Comparison of ENCODE assay signal across 11 mouse cellular contexts in the genomic region with DNA sequence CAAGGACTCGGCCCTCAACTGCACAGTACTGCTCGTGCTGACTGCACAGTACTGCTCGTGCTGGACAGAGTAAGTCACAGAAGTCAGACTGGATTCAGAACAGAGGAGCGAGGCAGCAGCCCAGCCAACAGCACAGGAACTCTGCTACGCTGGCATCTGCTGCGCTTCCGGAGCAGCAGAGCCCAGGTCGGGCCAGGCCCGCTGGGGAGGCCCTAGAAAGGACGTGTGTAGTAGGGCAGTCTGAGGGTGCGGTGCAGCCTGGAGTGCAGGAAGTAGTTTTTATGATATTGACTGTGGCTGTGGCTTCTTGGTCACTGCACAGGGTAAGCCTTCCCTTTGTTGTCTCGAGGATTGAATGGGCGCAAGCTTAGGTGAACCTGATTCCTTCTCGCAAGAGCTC. TPM values are rescaled to one million over a fixed set of nuclear protein-coding genes. Genes with fewer than 3 reads are reported as not detected.
A peak's percentile ranks its signal among the peaks of the same experiment; 100 is the strongest.
DNase-seq lines count a peak whose midpoint lies in the region; ATAC-seq and TF ChIP-seq lines count a peak whose summit lies in the region.
"Had no signal": no experiment of that assay in that cellular context is flagged by ENCODE, and none has a peak within 500 bp of the region (broad histone marks: within the 10 kb centered on the region; RNA-seq: fewer than 3 reads in every experiment).

No protein-coding gene starts in this region.

- no peak overlapping the region for H3K4me3 ChIP-seq in lung, postnatal 0 days (ENCODE audit: low read depth, low read length)
- H3K4me3 ChIP-seq in intestine, embryonic 16.5 days (ENCODE audit: low read length) = no peak overlapping the region
- no peak overlapping the region; the same call in 1 of the 2 replicates for H3K4me3 ChIP-seq in small intestine, adult 2 months (ENCODE audit: low read depth, low read length)

- TF ChIP-seq EP300 in lung, postnatal 0 days (IDR thresholded peaks at IDR 0.05) = no peak

- TF ChIP-seq POLR2A in small intestine, adult 2 months (IDR thresholded peaks at IDR 0.05; ENCODE audit: low read depth, low read length) = no peak

- H3K9ac ChIP-seq in lung, postnatal 0 days (replicated peaks; ENCODE audit: low read depth) = no peak overlapping the region
- peak overlapping the region; percentile 51; the same call in 1 of the 2 replicates for H3K9ac ChIP-seq in intestine, embryonic 16.5 days (ENCODE audit: low read depth, low read length)

- no peaks in the 10 kb centered on the region for H3K27me3 ChIP-seq in lung, postnatal 0 days (replicated peaks; ENCODE audit: insufficient read depth, low read length)
- H3K27me3 ChIP-seq in intestine, embryonic 16.5 days (replicated peaks; ENCODE audit: control insufficient read depth, insufficient read depth, low read length) = no peaks in the 10 kb centered on the region
- no peaks in the 10 kb centered on the region for H3K27me3 ChIP-seq in small intestine, adult 2 months (ENCODE audit: control insufficient read depth, insufficient read depth, low read length)

- ATAC-seq in lung, postnatal 0 days = no peak
- peak; percentile 89 for ATAC-seq in intestine, embryonic 16.5 days
- ATAC-seq: forebrain, embryonic 14.5 days had no signal

- DNase-seq in lung, postnatal 36 days = peak; percentile 57
- no peak for DNase-seq in lung, postnatal 0 days (ENCODE audit: low spot score)
- peak; percentile 75 to 84 for DNase-seq in thymus, postnatal 36 days
- no peak for DNase-seq in cerebellum, adult 11 months
- DNase-seq in frontal cortex, postnatal 14 days (ENCODE audit: low spot score in 2 of 2) = no peak
- no peak for DNase-seq in layer of hippocampus, postnatal 14 days (ENCODE audit: low spot score in 2 of 2)
- DNase-seq: kidney, adult 2 months had no signal

- no peaks in the 10 kb centered on the region for H3K4me1 ChIP-seq in lung, postnatal 0 days (ENCODE audit: insufficient read depth, low read depth, low read length)
- H3K4me1 ChIP-seq in intestine, embryonic 16.5 days (ENCODE audit: control insufficient read depth, insufficient read depth, low read length) = peaks cover 16% of the 10 kb centered on the region
- H3K4me1 ChIP-seq in small intestine, adult 2 months (ENCODE audit: control insufficient read depth, insufficient read depth, insufficient read length, low read length) = peaks cover 36% of the 10 kb centered on the region

- H3K9me3 ChIP-seq in lung, postnatal 0 days (ENCODE audit: low read length) = no peaks in the 10 kb centered on the region
- H3K9me3 ChIP-seq in intestine, embryonic 16.5 days (ENCODE audit: control insufficient read depth, low read length) = no peaks in the 10 kb centered on the region

- TF ChIP-seq CTCF in lung, postnatal 0 days (IDR thresholded peaks at IDR 0.05) = no peak
- no peak for TF ChIP-seq CTCF in small intestine, adult 2 months (IDR thresholded peaks at IDR 0.05; ENCODE audit: extremely low read depth, insufficient read length, insufficient replicate concordance, low read depth, low read length)

- H3K4me2 ChIP-seq in lung, postnatal 0 days (replicated peaks; ENCODE audit: low read depth, low read length) = no peak overlapping the region
- 0 out of 2 replicates have a peak overlapping the region, but pooled peaks have one; percentile 32 for H3K4me2 ChIP-seq in intestine, embryonic 16.5 days (ENCODE audit: low read depth, low read length)

- H3K27ac ChIP-seq in lung, postnatal 0 days (ENCODE audit: low read length) = no peak overlapping the region
- peak overlapping the region; percentile 88 for H3K27ac ChIP-seq in intestine, embryonic 16.5 days (ENCODE audit: low read length)
- H3K27ac ChIP-seq in small intestine, adult 2 months (ENCODE audit: insufficient read depth, low read depth, low read length) = peak overlapping the region; percentile 80

- 86% methylated on average over 14 of the region's 14 CpGs for WGBS in lung, postnatal 0 days
- 58% methylated on average over 14 of the region's 14 CpGs for WGBS in intestine, embryonic 16.5 days
- WGBS in small intestine, adult 2 months = 29% methylated on average over 14 of the region's 14 CpGs

- no peaks in the 10 kb centered on the region; the same call in 1 of the 2 replicates for H3K36me3 ChIP-seq in lung, postnatal 0 days (ENCODE audit: insufficient read depth, low read length)
- no peaks in the 10 kb centered on the region for H3K36me3 ChIP-seq in intestine, embryonic 16.5 days (ENCODE audit: control insufficient read depth, insufficient read depth, low read length)
- H3K36me3 ChIP-seq in small intestine, adult 2 months (ENCODE audit: control insufficient read depth, insufficient read depth, low read length) = no peaks in the 10 kb centered on the region; the same call in 1 of the 2 replicates

RNA-seq across cellular contexts. Expression of a gene that starts 0.8 kb away (rescaled TPM):
- not detected in 2 replicates for polyA plus RNA-seq in lung, postnatal 0 days (2015; fragmentation: Nextera tagmentation; extraction: Ambion mirVana)
- polyA plus RNA-seq in intestine, embryonic 16.5 days (2015; fragmentation: Nextera tagmentation; extraction: Ambion mirVana) = not detected in 2 replicates
- not detected in 2 replicates for polyA plus RNA-seq in small intestine, adult 2 months (2012; rRNA removed)
- not detected for total RNA-seq in layer of hippocampus, postnatal 14 days (2021)
- total RNA-seq: heart, adult 8-10 months had no signal
- polyA plus RNA-seq: forebrain, embryonic 14.5 days; kidney, adult 2 months had no signal

RNA-seq across cellular contexts. Expression of a gene that starts 19.0 kb away (rescaled TPM):
- polyA plus RNA-seq in lung, postnatal 0 days (2015; fragmentation: Nextera tagmentation; extraction: Ambion mirVana) = 8.0 and 8.9 TPM in 2 replicates
- polyA plus RNA-seq in intestine, embryonic 16.5 days (2015; fragmentation: Nextera tagmentation; extraction: Ambion mirVana) = 19.3 and 21.6 TPM in 2 replicates
- polyA plus RNA-seq in small intestine, adult 2 months (2012; rRNA removed) = 2.6 and 3.4 TPM in 2 replicates
- 1 to 10 TPM; 4.8 TPM for total RNA-seq in layer of hippocampus, postnatal 14 days (2021)

RNA-seq across cellular contexts. Expression of a gene that starts 20.1 kb away (rescaled TPM):
- 6.1 and 6.2 TPM in 2 replicates for polyA plus RNA-seq in lung, postnatal 0 days (2015; fragmentation: Nextera tagmentation; extraction: Ambion mirVana)
- 20.1 and 20.5 TPM in 2 replicates for polyA plus RNA-seq in intestine, embryonic 16.5 days (2015; fragmentation: Nextera tagmentation; extraction: Ambion mirVana)
- 3.6 and 5.5 TPM in 2 replicates for polyA plus RNA-seq in small intestine, adult 2 months (2012; rRNA removed)
- 1 to 10 TPM; 7.0 to 8.9 TPM for total RNA-seq in layer of hippocampus, postnatal 14 days (2021)

Comparison
In these comparisons a context has a peak if more than half of its experiments do, and no peak if none do; other contexts are left out.
1. DNase-seq: peak in lung, postnatal 36 days (single experiment) and thymus, postnatal 36 days (2 of 2); none in lung, postnatal 0 days (single experiment), cerebellum, adult 11 months (single experiment), frontal cortex, postnatal 14 days (0 of 2) and layer of hippocampus, postnatal 14 days (0 of 2).